ENCODE assay signal across 8 mouse cellular contexts in the genomic region with DNA sequence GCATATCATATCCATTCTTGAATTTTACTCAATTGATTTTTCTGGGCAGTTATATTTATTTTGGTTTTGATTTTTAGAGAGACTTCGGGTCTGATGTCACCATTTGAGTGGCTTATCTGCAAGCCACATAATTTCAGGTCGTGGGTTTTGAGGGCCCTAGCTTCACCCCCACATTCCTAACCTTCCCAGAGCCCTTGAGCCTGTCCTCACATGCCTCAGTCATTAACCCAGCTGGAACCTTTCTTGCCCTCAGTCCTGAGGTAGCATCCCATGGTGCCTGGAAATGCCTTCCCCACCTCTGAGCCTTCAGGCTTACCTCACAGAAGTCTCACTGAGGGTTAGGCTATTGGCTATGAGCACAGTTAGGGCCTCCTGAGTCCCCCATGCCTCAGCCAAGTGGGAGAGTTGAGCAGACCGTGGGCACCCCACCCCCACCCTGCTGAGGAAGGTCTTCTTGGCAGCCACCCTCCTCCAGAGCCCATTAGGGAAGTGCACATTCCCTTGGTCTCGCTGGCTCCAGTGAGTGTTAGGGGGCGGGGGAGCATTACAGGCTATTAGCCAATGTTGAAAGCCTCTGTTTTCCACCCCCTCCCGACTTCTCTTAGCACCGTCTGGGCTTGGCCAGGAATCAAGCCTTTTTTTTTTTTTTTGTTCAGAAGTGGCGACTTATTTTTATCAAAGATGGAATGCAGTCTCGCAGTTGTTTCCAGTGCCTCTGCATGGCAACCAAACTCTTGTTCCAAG. TPM values are rescaled to one million over a fixed set of nuclear protein-coding genes. Genes with fewer than 3 reads are reported as not detected.
DNase-seq lines count a peak whose midpoint lies in the region; ATAC-seq lines count a peak whose summit lies in the region.

No protein-coding gene starts in this region.

- WGBS in midbrain, embryonic 10.5 days: 23% methylated on average over 9 of the region's 9 CpGs
- 22% methylated on average over 9 of the region's 9 CpGs for WGBS in midbrain, embryonic 15.5 days
- WGBS in forebrain, embryonic 12.5 days: 19% methylated on average over 9 of the region's 9 CpGs
- 23% methylated on average over 9 of the region's 9 CpGs for WGBS in midbrain, embryonic 14.5 days

- H3K27me3 ChIP-seq in midbrain, embryonic 10.5 days (ENCODE audit: low read depth, poor library complexity, severe bottlenecking): peaks cover 84% of the 10 kb centered on the region
- H3K27me3 ChIP-seq in midbrain, embryonic 15.5 days (replicated peaks): peaks cover 57% of the 10 kb centered on the region
- H3K27me3 ChIP-seq in forebrain, embryonic 12.5 days: peaks cover 62% of the 10 kb centered on the region
- peaks cover 59% of the 10 kb centered on the region for H3K27me3 ChIP-seq in midbrain, embryonic 14.5 days (ENCODE audit: control insufficient read depth, insufficient read depth, low read length)

- no peak for ATAC-seq in midbrain, embryonic 15.5 days (replicated peaks)
- peak; percentile 24; the same call in 1 of the 2 replicates for ATAC-seq in forebrain, embryonic 12.5 days (ENCODE audit: low FRiP score)
- ATAC-seq in midbrain, embryonic 14.5 days (ENCODE audit: low FRiP score, low TSS enrichment): no peak

- 0 out of 2 replicates have a peak overlapping the region, but pooled peaks have one; percentile 33 for H3K27ac ChIP-seq in midbrain, embryonic 10.5 days (replicated peaks)
- no peak overlapping the region for H3K27ac ChIP-seq in midbrain, embryonic 15.5 days
- H3K27ac ChIP-seq in forebrain, embryonic 12.5 days: 0 out of 2 replicates have a peak overlapping the region, but pooled peaks have one; percentile 47
- no peak overlapping the region for H3K27ac ChIP-seq in midbrain, embryonic 14.5 days (replicated peaks; ENCODE audit: low read depth, low read length)

- H3K9me3 ChIP-seq in midbrain, embryonic 10.5 days (replicated peaks): no peaks in the 10 kb centered on the region
- no peaks in the 10 kb centered on the region for H3K9me3 ChIP-seq in midbrain, embryonic 15.5 days
- H3K9me3 ChIP-seq in forebrain, embryonic 12.5 days: no peaks in the 10 kb centered on the region
- no peaks in the 10 kb centered on the region for H3K9me3 ChIP-seq in midbrain, embryonic 14.5 days (ENCODE audit: control insufficient read depth, low read length)

- no peak overlapping the region for H3K9ac ChIP-seq in midbrain, embryonic 15.5 days
- H3K9ac ChIP-seq in forebrain, embryonic 12.5 days: no peak overlapping the region
- no peak overlapping the region for H3K9ac ChIP-seq in midbrain, embryonic 14.5 days (replicated peaks; ENCODE audit: low read length)

- no peaks in the 10 kb centered on the region for H3K36me3 ChIP-seq in midbrain, embryonic 10.5 days
- no peaks in the 10 kb centered on the region for H3K36me3 ChIP-seq in midbrain, embryonic 15.5 days (replicated peaks)
- H3K36me3 ChIP-seq in forebrain, embryonic 12.5 days (replicated peaks): no peaks in the 10 kb centered on the region
- H3K36me3 ChIP-seq in midbrain, embryonic 14.5 days (ENCODE audit: control insufficient read depth, insufficient read depth, low read length): no peaks in the 10 kb centered on the region

- no peak overlapping the region for H3K4me3 ChIP-seq in midbrain, embryonic 10.5 days
- no peak overlapping the region for H3K4me3 ChIP-seq in midbrain, embryonic 15.5 days
- H3K4me3 ChIP-seq in forebrain, embryonic 12.5 days (replicated peaks): no peak overlapping the region
- H3K4me3 ChIP-seq in midbrain, embryonic 14.5 days (replicated peaks; ENCODE audit: low read depth, low read length): no peak overlapping the region

- DNase-seq in midbrain, embryonic 10.5 days (ENCODE audit: low spot score): no peak
- peak; percentile 56 to 71 for DNase-seq in heart, postnatal 36 days
- peak; percentile 72 for DNase-seq in layer of hippocampus, adult 9-11 months
- peak; percentile 66 for DNase-seq in midbrain, embryonic 14.5 days
- no peak for DNase-seq in thymus, postnatal 4 days
- DNase-seq in thymus, postnatal 14 days: no peak

- H3K4me2 ChIP-seq in midbrain, embryonic 15.5 days: no peak overlapping the region
- H3K4me2 ChIP-seq in forebrain, embryonic 12.5 days: no peak overlapping the region
- no peak overlapping the region for H3K4me2 ChIP-seq in midbrain, embryonic 14.5 days (ENCODE audit: low read length)

- H3K4me1 ChIP-seq in midbrain, embryonic 10.5 days: peaks cover 52% of the 10 kb centered on the region
- peaks cover 15% of the 10 kb centered on the region for H3K4me1 ChIP-seq in midbrain, embryonic 15.5 days
- peaks cover 50% of the 10 kb centered on the region for H3K4me1 ChIP-seq in forebrain, embryonic 12.5 days
- H3K4me1 ChIP-seq in midbrain, embryonic 14.5 days (ENCODE audit: control insufficient read depth, insufficient read depth, low read length): peaks cover 5% of the 10 kb centered on the region; the same call in 1 of the 2 replicates

- intact Hi-C loops in heart, postnatal 36 days (cut with DNase I): no loop called here

RNA-seq across cellular contexts. Expression of a gene that starts 5.0 kb away (rescaled TPM):
- polyA plus RNA-seq in midbrain, embryonic 10.5 days (2016; fragmentation: Nextera tagmentation; extraction: Ambion mirVana): 32.2 and 42.5 TPM in 2 replicates
- polyA plus RNA-seq in midbrain, embryonic 15.5 days (2015; fragmentation: Nextera tagmentation; extraction: Ambion mirVana): 11.1 and 12.4 TPM in 2 replicates
- polyA plus RNA-seq in forebrain, embryonic 12.5 days (2016; fragmentation: Nextera tagmentation; extraction: Ambion mirVana): 60.2 and 62.6 TPM in 2 replicates
- 10 to 100 TPM; 20.6 to 27.4 TPM for total RNA-seq in heart, postnatal 36 days (2021)
- polyA plus RNA-seq in midbrain, embryonic 14.5 days (2014; fragmentation: Nextera tagmentation; extraction: Ambion mirVana): 11.3 and 12.7 TPM in 2 replicates

Comparison
In these comparisons a context has a peak if more than half of its experiments do, and no peak if none do; other contexts are left out.
1. DNase-seq: peak in heart, postnatal 36 days (2 of 2), layer of hippocampus, adult 9-11 months (single experiment) and midbrain, embryonic 14.5 days (single experiment); none in midbrain, embryonic 10.5 days (single experiment), thymus, postnatal 4 days (single experiment) and thymus, postnatal 14 days (single experiment).
2. H3K27ac ChIP-seq: peak in midbrain, embryonic 10.5 days (single experiment) and forebrain, embryonic 12.5 days (single experiment); none in midbrain, embryonic 15.5 days (single experiment) and midbrain, embryonic 14.5 days (single experiment).